Comparison of ENCODE assay signal across 8 mouse cellular contexts in genomic region chr11:55468012-55468411, GRCm38 (mm10). TPM values are rescaled to one million over a fixed set of nuclear protein-coding genes. Genes with fewer than 3 reads are reported as not detected.
DNase-seq lines count a peak whose midpoint lies in the region; ATAC-seq lines count a peak whose summit lies in the region.

No protein-coding gene starts in this region.

- peak overlapping the region; percentile 86 for H3K9ac ChIP-seq in heart, embryonic 14.5 days (ENCODE audit: low read length)
- H3K9ac ChIP-seq in midbrain, embryonic 11.5 days (ENCODE audit: low read length): peak overlapping the region; percentile 76

- H3K9me3 ChIP-seq in heart, embryonic 14.5 days (ENCODE audit: control insufficient read depth, low read length): no peaks in the 10 kb centered on the region
- H3K9me3 ChIP-seq in midbrain, embryonic 11.5 days (ENCODE audit: control insufficient read depth, low read length): no peaks in the 10 kb centered on the region

- DNase-seq in adrenal gland, adult 2 months: peak; percentile 51
- DNase-seq in adrenal gland, adult 8-10 months: no peak
- DNase-seq in adrenal gland, postnatal 25 days: peak; percentile 28
- DNase-seq in kidney, postnatal 10 days: peak; percentile 84
- DNase-seq in midbrain, embryonic 11.5 days (ENCODE audit: low spot score, missing footprints): peak; percentile 87
- no peak for DNase-seq in layer of hippocampus, adult 8-10 months (ENCODE audit: low spot score in 2 of 2)
- no peak for DNase-seq in layer of hippocampus, postnatal 14 days (ENCODE audit: low spot score in 2 of 2)

- peak overlapping the region; percentile 91 for H3K4me2 ChIP-seq in heart, embryonic 14.5 days (ENCODE audit: low read length)
- H3K4me2 ChIP-seq in midbrain, embryonic 11.5 days: peak overlapping the region; percentile 59

- H3K27ac ChIP-seq in heart, embryonic 14.5 days (replicated peaks in 1 of 2; ENCODE audit: control insufficient read depth in 1 of 2, insufficient read depth in 1 of 2, low read depth in 2 of 2, low read length in 2 of 2): peak overlapping the region; percentile 95 to 98
- peak overlapping the region; percentile 76; the same call in 1 of the 2 replicates for H3K27ac ChIP-seq in midbrain, embryonic 11.5 days (ENCODE audit: low read depth, low read length)

- no peaks in the 10 kb centered on the region for H3K27me3 ChIP-seq in heart, embryonic 14.5 days (ENCODE audit: control insufficient read depth, insufficient read depth, low read length)
- no peaks in the 10 kb centered on the region for H3K27me3 ChIP-seq in midbrain, embryonic 11.5 days (ENCODE audit: control insufficient read depth, insufficient read depth, low read length)

- WGBS in heart, embryonic 14.5 days: 70% methylated on average over 10 of the region's 10 CpGs
- WGBS in midbrain, embryonic 11.5 days: 62% methylated on average over 10 of the region's 10 CpGs

- H3K4me1 ChIP-seq in heart, embryonic 14.5 days (ENCODE audit: control insufficient read depth in 2 of 2, insufficient read depth in 2 of 2, low read length in 2 of 2): peaks cover 11 to 26% of the 10 kb centered on the region in 2 experiments
- peaks cover 17% of the 10 kb centered on the region for H3K4me1 ChIP-seq in midbrain, embryonic 11.5 days (ENCODE audit: control insufficient read depth, insufficient read depth, low read length)

- no peak for ATAC-seq in heart, embryonic 14.5 days (ENCODE audit: insufficient number of reproducible peaks, insufficient read depth, low FRiP score, low read depth)
- ATAC-seq in midbrain, embryonic 11.5 days (ENCODE audit: low FRiP score): no peak

- peak overlapping the region; percentile 59 to 99; a peak in 2 of 4 replicates for H3K4me3 ChIP-seq in heart, embryonic 14.5 days (ENCODE audit: control insufficient read depth in 1 of 2, insufficient read depth in 1 of 2, low read depth in 1 of 2, low read length in 2 of 2)
- H3K4me3 ChIP-seq in midbrain, embryonic 11.5 days (ENCODE audit: low read depth, low read length): no peak overlapping the region

- H3K36me3 ChIP-seq in heart, embryonic 14.5 days (ENCODE audit: control insufficient read depth, insufficient read depth, low read length): 0 out of 2 replicates have a peak, but pooled peaks cover 3% of the 10 kb centered on the region
- H3K36me3 ChIP-seq in midbrain, embryonic 11.5 days (ENCODE audit: control insufficient read depth, insufficient read depth, low read length): peaks cover 3% of the 10 kb centered on the region; the same call in 1 of the 2 replicates

RNA-seq across cellular contexts. Expression of gene G3bp1, which starts 1.5 kb away (rescaled TPM):
- 10 to 100 TPM; 50.7 to 54.6 TPM for total RNA-seq in adrenal gland, adult 2 months (2021)
- 22.7 and 33.7 TPM in 2 replicates for polyA plus RNA-seq in adrenal gland, adult 2 months (2012; rRNA removed)
- total RNA-seq in adrenal gland, adult 8-10 months (2022): 10 to 100 TPM; 49.8 to 58.6 (median 57.0) TPM
- 57.6 and 63.6 TPM in 2 replicates for total RNA-seq in adrenal gland, postnatal 25 days (2021)
- polyA plus RNA-seq in heart, embryonic 14.5 days (2014; fragmentation: Nextera tagmentation; extraction: Ambion mirVana): 103 and 104 TPM in 2 replicates
- polyA plus RNA-seq in midbrain, embryonic 11.5 days (2014; fragmentation: Nextera tagmentation; extraction: Ambion mirVana): 241 and 244 TPM in 2 replicates
- 10 to 100 TPM; 36.2 to 37.6 (median 37.0) TPM for total RNA-seq in layer of hippocampus, adult 8-10 months (2022)
- total RNA-seq in layer of hippocampus, postnatal 14 days (2021): 10 to 100 TPM; 38.1 to 40.3 TPM

RNA-seq across cellular contexts. Expression of gene Atox1, which starts 7.0 kb away (rescaled TPM):
- 100 to 1,000 TPM; 226 to 307 TPM for total RNA-seq in adrenal gland, adult 2 months (2021)
- 679 and 685 TPM in 2 replicates for polyA plus RNA-seq in adrenal gland, adult 2 months (2012; rRNA removed)
- 100 to 1,000 TPM; 171 to 396 (median 303) TPM for total RNA-seq in adrenal gland, adult 8-10 months (2022)
- 310 and 356 TPM in 2 replicates for total RNA-seq in adrenal gland, postnatal 25 days (2021)
- 311 and 354 TPM in 2 replicates for polyA plus RNA-seq in heart, embryonic 14.5 days (2014; fragmentation: Nextera tagmentation; extraction: Ambion mirVana)
- polyA plus RNA-seq in midbrain, embryonic 11.5 days (2014; fragmentation: Nextera tagmentation; extraction: Ambion mirVana): 217 and 224 TPM in 2 replicates
- total RNA-seq in layer of hippocampus, adult 8-10 months (2022): 100 to 1,000 TPM in 2 of 4 experiments, 10 to 100 TPM in 2; 82.1 to 124 (median 98.0) TPM
- total RNA-seq in layer of hippocampus, postnatal 14 days (2021): 100 to 1,000 TPM; 130 to 132 TPM

RNA-seq across cellular contexts. Expression of gene Sparc, which starts 45.0 kb away (rescaled TPM):
- 1,000 to 10,000 TPM; 1,553 to 3,019 TPM for total RNA-seq in adrenal gland, adult 2 months (2021)
- polyA plus RNA-seq in adrenal gland, adult 2 months (2012; rRNA removed): 4,707 and 5,966 TPM in 2 replicates
- 1,000 to 10,000 TPM; 1,201 to 2,025 (median 1,729) TPM for total RNA-seq in adrenal gland, adult 8-10 months (2022)
- 3,454 and 3,884 TPM in 2 replicates for total RNA-seq in adrenal gland, postnatal 25 days (2021)
- polyA plus RNA-seq in heart, embryonic 14.5 days (2014; fragmentation: Nextera tagmentation; extraction: Ambion mirVana): 1,748 and 1,849 TPM in 2 replicates
- polyA plus RNA-seq in midbrain, embryonic 11.5 days (2014; fragmentation: Nextera tagmentation; extraction: Ambion mirVana): 411 and 428 TPM in 2 replicates
- total RNA-seq in layer of hippocampus, adult 8-10 months (2022): 100 to 1,000 TPM; 259 to 443 (median 324) TPM
- 100 to 1,000 TPM; 522 to 533 TPM for total RNA-seq in layer of hippocampus, postnatal 14 days (2021)

Comparison
In these comparisons a context has a peak if more than half of its experiments do, and no peak if none do; other contexts are left out.
1. DNase-seq: peak in adrenal gland, adult 2 months (single experiment), adrenal gland, postnatal 25 days (single experiment), kidney, postnatal 10 days (single experiment) and midbrain, embryonic 11.5 days (single experiment); none in adrenal gland, adult 8-10 months (single experiment), layer of hippocampus, adult 8-10 months (0 of 2) and layer of hippocampus, postnatal 14 days (0 of 2).